Mouse (Mus musculus): Measurements from ENCODE around the gene Lgals3bp.

Lgals3bp gene

GRCm38 (mm10) chr11:118362971-118363518 lies 38.8 kb downstream of the Lgals3bp start:
- DNase-seq (ENCODE audit: low read depth, low spot score) = no peak

GRCm38 (mm10) chr11:118362501-118362900 lies 39.4 kb downstream of the Lgals3bp start:
- DNase-seq (ENCODE audit: low read depth, low spot score) = no peak

- DNase-seq (ENCODE audit: low read depth, low spot score) = no peak
These were observed 41.0 kb downstream of the Lgals3bp start for GRCm38 (mm10) chr11:118360907-118361341.

- no peak for DNase-seq (ENCODE audit: low read depth, low spot score)
These were observed 41.4 kb downstream of the Lgals3bp start for GRCm38 (mm10) chr11:118360491-118360890.

GRCm38 (mm10) chr11:118355640-118356039 lies 46.3 kb downstream of the Lgals3bp start, which contains the start of gene Timp2:
Gene Timp2, minus strand, starts transcription at chr11:118355740.
- DNase-seq (ENCODE audit: low read depth, low spot score) = no peak

- peak; percentile 41 for DNase-seq (ENCODE audit: low read depth, low spot score)
These were observed 46.7 kb downstream of the Lgals3bp start for GRCm38 (mm10) chr11:118355205-118355604.

GRCm38 (mm10) chr11:118354636-118355191 lies 47.2 kb downstream of the Lgals3bp start:
- DNase-seq (ENCODE audit: low read depth, low spot score) = no peak

GRCm38 (mm10) chr11:118349494-118349893 lies 52.4 kb downstream of the Lgals3bp start:
- no peak for DNase-seq (ENCODE audit: low read depth, low spot score)

GRCm38 (mm10) chr11:118348877-118349276 lies 53.0 kb downstream of the Lgals3bp start:
- no peak for DNase-seq (ENCODE audit: low read depth, low spot score)

GRCm38 (mm10) chr11:118348419-118348818 lies 53.5 kb downstream of the Lgals3bp start:
- DNase-seq (ENCODE audit: low read depth, low spot score) = no peak

- DNase-seq (ENCODE audit: low read depth, low spot score) = no peak
These were observed 54.0 kb downstream of the Lgals3bp start for GRCm38 (mm10) chr11:118347911-118348310.

GRCm38 (mm10) chr11:118347391-118347790 lies 54.5 kb downstream of the Lgals3bp start:
- DNase-seq (ENCODE audit: low read depth, low spot score) = no peak

- no peak for DNase-seq (ENCODE audit: low read depth, low spot score)
These were observed 55.3 kb downstream of the Lgals3bp start for GRCm38 (mm10) chr11:118346395-118347096.

- DNase-seq (ENCODE audit: low read depth, low spot score) = no peak
These were observed 56.2 kb downstream of the Lgals3bp start for GRCm38 (mm10) chr11:118345693-118346092.

- DNase-seq (ENCODE audit: low read depth, low spot score) = no peak
These were observed 58.3 kb downstream of the Lgals3bp start for GRCm38 (mm10) chr11:118343629-118344028.

Measured in retina, adult 2 months (tissue).